Mouse (Mus musculus) adrenal gland, adult 8-10 months (tissue): ENCODE measurements around the gene Ccr1. TPM values are rescaled to one million over a fixed set of nuclear protein-coding genes. Genes with fewer than 3 reads are reported as not detected.
"Not testable (repeated sequence)": the region's sequence is repeated elsewhere in the genome, so short reads cannot be mapped to it uniquely, and the experiment has no call there.

Source experiments
- DNase-seq: peaks from one replicate; pipeline ENCODE4 v3.0.0; 2022
- total RNA-seq, 4 experiments: library from RNA; stranded (reverse); gene quantifications; 2 replicates each; pipeline ENCODE4 v1.2.4; 2022

Ccr1 gene
- total RNA-seq: 1 to 10 TPM; 1.2 to 3.0 (median 3.0) TPM

DNA sequence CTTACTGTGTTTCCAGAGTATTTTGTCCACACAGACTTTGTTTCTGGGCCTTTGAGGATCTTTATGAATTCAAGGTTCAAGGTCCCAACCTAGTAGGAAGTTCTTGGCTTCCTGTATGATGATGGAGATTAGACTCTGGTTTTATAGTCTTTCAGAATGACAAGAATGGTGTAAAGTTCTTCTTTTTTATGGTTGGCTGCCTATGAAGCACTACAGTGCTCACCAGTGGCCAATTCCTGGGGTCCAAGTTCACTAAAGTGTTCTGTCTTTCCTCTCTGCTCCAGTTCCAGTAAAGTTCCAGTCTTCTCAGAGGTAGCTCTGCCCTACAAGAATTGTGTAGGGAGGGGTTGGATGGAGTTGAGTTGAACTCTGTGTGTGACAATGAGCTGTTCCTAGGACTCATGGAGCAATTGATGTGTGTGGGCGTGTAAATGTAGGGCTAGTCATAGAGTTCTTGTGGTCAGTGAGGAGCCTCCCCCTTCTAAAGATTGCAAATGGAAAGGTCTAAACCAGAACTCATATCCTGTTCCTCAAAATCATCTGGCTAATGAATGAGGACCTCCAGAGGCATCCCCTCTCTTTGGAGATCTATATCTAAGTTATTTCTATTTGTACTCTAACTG is at the start of gene Ccr1:
Ccr1 (minus strand) TSS at position 403 of the 623 bp plus-strand sequence.
- DNase-seq: no peak

DNA sequence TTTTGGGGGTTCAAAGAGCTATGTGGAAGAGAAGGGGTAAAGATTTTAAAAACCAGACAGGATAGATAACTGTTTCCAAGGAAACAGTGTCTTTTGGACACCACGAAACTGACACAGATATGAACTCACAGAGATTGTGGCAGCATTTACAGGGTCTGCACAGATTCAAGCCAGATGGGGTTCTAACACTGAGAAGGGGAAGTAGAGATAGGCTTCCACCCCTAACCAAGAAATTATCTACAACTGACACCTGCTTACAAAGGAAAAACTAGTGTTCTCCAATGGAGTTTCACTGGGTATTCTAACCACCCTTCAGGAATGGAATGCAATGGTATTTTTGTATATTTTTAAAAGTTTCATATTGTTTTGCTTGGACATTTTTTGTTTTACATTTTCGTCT is 47.6 kb upstream of the Ccr1 start:
- DNase-seq: no peak

DNA sequence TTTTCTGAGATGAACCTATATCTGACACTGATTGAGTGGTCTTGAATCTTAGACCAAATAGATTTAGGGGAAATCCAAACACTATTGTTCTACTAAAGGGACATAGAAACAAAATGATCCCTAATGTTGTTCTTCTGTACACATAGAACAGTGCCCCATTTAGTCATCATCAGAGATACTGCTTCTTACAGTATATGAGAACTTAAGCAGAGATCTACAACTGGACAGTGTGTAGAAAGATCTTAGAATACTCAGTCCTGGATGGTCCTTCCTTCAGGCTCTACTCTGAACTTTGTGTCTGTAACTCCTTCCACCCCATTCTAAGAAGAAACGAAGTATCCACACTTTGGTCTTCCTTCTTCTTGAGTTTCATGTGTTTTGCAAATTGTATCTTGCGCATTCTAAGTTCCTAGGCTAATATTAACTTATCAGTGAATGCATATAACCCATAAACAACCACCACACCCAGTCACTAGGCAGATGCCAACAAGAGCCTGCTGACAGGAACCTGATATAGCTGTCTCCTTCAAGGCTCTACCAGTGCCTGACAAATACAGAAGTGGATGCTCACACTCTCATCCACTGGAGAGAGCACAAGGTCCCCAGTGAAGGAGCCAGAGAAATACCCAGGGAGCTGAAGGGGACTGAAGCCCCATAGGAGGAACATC is 46.6 kb upstream of the Ccr1 start:
- no peak for DNase-seq

DNA sequence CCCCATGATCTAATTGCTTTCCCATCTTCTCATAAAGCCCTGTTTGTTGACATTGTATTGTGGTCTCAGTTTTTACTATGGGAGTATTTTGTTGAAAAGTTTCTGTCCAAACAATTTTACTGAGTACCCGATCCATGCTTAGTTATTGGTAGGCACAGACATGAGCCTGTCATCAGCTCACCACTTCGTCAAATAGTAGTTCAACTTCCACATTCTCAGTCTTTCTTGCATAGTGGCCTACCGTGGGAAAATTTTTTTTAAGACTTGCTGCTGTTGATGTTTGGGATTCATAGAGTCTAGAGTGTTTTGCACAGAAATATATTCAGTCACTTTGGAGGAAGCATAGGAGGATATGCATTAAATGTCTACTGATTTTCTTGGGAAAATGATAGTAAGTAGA is 44.8 kb upstream of the Ccr1 start:
- no peak for DNase-seq

DNA sequence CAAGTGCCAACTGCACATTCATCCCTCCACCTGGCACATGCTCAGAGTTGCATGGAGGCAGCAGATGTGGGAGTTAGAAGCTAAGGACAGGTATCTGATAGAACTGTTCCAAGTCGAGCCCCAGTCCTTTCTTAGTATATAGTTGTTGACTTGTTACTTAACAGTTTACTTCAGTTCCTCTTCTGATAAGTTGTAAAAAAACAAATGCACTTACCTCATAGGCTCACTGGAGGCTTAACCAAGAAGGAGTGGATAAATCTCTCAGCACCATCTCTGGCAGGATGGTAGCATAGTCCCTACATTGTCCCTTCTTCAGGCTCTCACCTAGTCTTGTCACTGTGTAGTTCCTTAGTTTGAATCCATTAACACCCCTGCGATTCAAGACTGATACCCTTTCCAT is 44.2 kb upstream of the Ccr1 start:
- DNase-seq: no peak

DNA sequence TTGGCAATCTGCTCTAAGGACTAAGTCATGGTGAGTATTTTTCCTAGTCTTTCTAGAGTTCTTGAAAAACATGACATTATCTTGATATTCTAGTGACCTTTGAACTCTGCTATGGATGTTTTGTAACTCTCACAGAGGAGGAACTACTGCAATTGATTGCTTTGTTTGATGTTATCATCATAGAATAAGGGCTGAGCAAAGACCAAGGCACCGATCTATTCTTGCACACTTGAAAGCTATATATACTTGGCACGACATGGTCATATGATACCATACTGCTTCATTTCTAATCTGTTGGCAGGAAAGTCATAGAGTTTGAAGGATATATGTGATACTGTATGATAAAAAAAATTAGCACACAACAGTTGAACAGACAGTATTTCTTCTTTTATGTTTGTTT is 31.3 kb upstream of the Ccr1 start:
- no peak for DNase-seq

DNA sequence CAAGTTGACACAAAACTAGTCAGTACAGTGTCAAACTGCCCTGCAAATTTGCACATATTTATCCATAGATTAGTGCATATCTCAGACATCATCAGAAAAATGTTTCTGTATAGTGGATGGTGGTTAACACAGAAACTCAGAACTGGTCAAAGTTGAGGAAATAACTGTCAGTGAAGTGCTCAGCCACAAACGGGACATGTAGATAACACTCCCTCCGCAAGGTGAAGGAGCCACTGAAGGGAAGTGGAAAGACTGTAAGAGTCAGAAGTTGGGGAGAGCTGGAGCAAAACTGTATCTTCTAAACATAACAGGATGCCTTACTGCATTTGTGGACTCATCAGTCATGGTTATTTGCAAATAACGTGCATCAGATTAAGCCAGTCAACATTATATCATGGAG is 29.2 kb upstream of the Ccr1 start:
- DNase-seq: no peak

DNA sequence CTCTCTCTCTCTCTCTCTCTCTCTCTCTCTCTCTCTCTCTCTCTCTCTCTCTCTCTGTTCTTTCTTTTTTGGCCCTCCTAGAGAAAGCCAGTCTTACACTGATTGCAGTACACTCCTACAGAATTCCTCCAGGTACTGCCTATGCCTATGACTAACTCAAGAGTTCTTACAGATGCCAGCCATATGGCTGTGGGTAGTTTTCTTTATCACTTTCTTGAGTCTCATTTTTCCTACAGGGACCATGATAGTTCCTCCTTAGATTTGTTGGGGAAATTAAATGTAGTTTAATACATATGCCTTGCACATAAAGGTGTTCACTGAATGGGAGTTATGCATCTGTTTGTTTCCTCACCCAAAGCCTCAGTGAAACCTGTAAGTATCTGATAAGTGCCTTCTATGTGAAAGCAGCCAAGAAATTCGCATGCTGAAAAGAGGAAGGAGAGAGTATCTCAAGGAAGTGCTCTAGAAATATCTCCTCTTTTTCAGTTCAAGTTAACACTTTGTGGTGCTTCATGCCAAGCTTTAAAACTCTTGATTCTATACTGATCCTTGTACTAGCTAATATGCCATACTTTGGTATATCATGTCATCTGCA is 22.9 kb upstream of the Ccr1 start:
- no peak for DNase-seq

DNA sequence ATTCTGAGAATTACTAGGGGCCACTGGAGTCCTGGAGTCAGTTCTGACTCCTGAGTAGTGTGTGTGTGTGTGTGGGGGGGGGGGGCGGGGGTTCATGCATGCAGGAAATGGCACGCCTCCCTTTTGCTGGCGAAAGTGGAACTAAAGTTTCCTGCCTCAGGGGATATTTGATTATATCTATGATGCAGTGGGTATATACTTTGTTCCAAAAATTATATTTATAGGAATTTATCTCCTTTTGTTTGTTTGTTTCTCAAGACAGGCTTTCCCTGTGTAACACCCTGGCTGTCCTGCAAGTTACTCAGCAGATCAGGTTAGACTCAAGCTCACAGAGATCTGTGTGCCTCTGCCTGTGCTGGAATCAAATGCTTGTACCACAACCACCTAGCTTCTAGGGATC is 21.2 kb upstream of the Ccr1 start:
- no peak for DNase-seq

DNA sequence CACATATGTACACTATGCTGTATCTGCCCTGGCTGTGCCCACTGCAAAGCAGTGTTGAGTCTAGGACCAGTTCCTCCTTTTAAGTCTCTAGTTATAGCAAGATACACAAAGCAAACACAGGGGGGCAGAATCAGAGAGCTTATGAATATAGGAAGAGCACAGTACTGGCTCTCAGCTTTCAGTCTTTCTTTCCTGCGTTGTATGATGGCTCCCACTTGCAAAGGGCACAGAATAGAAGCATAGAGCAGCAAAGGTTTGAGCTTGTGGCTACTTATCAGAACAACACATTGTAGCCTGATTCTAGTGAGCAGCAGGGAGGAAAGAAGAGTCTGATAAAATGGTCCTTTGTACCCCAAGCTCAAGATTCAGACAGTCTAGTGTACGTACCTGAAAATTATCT is 17.7 kb upstream of the Ccr1 start:
- no peak for DNase-seq

DNA sequence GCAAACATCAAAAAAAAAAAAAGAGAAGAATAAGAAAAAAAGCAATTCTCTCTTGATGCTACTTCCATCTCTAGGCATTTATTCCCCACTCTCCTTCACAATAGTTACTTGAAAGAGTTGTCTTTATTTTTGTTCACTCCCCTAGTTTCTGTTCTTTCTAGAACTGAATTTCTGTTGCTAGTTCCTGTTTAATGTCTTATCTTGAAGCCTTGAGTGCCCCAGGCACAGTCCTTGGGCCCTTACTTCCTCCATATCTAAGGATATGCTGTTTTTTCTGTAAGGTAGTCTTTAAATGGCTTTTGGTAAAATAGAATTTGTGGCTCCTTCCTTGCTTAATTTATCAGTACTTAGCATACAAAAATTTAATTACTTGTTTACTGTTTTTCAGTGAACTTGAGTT is 16.5 kb upstream of the Ccr1 start:
- no peak for DNase-seq

DNA sequence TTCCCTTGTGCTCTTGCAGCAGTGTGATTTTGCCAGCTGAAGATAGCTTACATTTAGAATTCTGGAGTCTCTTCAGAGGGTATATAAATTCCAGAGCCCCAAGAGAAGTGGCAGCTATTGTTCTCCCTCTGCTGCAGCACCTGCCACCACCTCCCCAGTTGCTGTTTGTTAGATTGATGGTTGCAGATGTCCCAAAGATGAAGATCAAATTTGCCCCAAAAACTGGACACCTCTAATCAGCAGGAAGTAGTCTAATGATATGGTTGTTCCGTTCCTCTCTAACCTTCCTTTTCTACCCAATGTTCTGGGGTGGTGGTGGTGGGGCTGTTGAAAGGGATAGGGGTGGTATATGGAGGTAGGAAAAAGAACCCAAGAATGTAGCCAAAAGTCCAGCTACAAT is 14.2 kb upstream of the Ccr1 start:
- no peak for DNase-seq

DNA sequence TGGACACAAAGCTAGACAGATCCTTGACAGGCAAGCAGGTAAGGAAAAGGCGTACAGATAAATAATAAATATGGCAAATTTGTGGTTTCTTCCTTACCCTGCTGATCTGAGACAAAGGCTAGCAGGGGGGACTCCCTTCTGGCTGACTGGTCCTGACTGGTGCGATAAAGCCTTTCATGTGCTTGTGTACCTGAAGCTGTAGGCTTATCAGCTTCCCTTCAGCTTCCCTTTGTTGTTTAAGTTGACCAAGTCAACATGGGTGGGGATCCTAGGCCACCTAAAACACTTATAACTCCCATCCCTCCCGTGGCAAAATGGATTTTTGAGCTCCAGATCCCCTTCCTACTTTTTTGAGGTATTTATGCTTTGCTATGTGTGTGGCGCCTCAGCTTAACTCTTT is 13.4 kb upstream of the Ccr1 start:
- no peak for DNase-seq

DNA sequence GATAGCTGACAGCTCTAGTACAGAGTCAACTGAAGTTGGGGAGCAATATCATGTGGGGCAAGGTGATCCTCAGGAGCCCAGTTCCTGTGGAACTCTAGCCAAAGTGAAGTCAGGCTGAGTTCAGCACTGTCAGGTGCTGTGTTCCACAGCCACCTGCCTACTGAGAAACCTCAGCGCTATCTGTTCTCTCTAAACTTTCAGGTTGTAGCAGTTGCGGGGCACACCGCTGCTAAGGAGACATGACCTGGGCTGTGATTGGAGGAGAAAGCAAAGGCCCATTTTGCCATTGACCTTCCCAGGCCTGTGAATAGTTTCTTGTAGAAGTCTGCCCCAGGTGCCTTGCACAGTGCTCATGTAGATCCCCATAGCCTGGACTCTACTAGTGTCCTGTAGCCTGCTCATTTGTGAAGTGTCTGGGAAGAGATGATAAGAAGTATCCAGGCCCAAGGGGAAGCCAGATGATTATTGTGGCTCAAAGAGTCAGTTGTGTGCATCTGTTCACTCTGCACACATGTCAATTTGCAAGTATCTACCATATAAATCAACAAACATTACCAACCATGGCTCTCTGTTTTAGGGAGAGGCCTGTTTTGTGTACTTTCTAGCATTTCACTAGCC is 12.5 kb upstream of the Ccr1 start:
- DNase-seq: not testable (repeated sequence)

DNA sequence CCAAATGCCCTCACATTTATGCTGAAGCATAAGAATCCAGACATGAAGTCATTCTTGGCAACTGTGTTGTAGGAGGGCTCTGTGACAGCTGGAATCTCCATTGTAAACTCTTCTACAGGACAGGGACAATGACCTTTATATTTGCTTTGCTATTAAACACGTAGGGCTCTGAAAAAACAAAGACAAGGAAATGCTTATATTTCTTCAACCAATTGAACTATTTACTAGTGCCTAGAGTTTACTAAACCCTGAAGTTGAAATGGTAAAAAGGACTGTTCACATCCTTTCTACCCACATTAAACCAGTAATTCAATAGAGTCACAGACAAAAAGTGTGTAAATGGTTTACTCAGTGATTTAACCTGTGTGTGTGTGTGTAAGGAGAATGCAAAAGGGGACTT is 9.8 kb upstream of the Ccr1 start, which contains the start of gene Ccr1l1:
Ccr1l1 (minus strand) TSS at position 101 of the 400 bp plus-strand sequence.
- no peak for DNase-seq

DNA sequence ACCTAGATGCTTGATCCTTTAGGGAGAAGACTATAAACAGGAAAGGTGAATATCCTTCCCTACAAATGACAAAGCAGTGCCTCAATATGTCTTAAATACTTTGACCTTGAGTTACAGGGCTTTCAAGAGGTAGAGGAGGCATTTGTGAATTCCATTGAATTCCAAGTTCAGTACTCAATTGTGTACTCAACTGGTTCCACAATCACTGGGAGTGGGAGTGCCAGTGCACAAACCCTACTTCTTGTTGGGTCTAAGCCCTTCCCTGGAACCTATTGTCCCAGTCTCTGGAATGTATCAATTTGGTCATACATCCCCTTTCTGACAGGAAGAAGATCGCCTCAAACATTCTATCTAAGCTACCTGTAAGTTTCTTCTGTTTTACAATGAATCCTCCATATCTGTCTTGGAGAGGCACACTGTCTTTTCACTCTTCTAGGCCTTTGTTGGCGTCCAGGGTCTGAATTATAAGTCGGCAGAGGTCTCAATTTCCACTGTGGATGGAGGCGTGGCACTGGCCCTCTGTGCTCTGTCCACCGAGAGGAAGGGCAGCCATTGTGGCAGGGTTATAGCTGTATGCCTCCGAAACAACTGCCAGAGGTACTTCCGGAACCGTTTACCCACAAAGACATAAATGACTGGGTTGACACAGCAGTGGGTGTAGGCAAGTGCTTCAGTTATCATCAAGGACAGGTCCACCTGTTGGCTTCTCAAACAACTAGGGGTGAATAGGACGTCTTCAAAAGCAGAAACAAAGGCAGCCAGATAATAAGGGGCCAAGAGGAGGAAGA is 8.6 kb upstream of the Ccr1 start:
- DNase-seq: no peak

DNA sequence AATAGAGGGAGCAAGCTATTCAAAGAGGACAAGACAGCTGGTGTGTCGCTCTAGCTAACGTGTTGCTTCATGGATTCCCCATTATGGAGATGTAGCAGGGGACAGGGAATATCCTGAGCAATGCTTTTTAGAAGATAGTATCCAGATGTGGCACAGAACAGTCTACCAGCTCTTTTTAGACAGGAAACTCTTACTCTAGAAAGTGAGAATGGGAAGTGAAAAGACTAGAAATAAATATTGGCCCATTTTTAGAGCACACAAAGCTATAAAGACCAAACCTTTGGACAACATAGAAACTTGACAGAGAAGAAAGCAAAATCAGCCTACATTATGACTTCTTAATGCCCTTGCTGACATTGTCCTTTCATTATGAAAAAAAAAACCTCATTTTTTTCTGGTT is 7.1 kb upstream of the Ccr1 start:
- no peak for DNase-seq

DNA sequence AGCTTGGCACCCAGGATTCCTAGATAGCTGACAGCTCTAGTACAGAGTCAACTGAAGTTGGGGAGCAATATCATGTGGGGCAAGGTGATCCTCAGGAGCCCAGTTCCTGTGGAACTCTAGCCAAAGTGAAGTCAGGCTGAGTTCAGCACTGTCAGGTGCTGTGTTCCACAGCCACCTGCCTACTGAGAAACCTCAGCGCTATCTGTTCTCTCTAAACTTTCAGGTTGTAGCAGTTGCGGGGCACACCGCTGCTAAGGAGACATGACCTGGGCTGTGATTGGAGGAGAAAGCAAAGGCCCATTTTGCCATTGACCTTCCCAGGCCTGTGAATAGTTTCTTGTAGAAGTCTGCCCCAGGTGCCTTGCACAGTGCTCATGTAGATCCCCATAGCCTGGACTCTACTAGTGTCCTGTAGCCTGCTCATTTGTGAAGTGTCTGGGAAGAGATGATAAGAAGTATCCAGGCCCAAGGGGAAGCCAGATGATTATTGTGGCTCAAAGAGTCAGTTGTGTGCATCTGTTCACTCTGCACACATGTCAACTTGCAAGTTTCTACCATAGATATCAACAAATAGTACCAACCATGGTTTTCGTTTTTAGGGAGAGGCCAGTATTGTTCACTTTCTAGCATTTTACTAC is 1.5 kb downstream of the Ccr1 start:
- DNase-seq: not testable (repeated sequence)

DNA sequence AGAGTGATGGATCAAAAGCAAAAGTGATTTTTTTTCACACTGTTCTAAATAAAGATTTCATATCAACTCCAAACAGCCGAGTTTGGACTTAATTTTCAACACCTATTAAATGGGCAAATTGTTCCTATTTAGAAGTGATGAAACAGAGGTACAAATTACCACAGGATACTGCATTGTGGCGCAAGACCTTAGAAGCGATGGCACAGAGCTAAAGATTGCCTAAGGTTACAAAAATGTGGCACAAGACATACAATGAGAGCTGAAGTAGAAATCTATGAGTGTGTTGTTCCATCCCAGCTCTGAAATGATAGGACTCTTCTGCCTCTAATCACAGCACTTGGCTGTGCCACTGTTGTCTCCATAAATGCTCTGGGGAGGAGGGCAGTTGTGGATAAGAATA is 3.7 kb downstream of the Ccr1 start:
- no peak for DNase-seq

DNA sequence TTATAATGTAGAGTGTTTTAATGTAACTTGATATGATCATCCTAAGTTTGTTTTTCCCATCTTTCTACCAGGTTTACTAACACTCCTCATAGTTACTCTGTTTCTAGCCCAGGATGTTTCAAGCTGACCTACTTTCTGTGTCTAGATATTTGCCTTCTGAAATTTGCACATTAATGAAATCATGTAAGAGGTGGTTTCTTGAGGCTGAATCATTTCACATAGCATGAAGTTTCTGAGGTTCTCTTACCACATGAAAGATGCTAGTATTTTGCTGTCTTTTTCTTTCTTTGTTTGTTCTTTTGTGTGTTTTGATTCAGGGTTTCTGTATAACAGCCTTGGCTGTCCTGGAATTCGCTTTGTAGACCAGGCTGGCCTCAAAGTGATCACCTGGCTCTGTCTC is 8.3 kb downstream of the Ccr1 start:
- no peak for DNase-seq

DNA sequence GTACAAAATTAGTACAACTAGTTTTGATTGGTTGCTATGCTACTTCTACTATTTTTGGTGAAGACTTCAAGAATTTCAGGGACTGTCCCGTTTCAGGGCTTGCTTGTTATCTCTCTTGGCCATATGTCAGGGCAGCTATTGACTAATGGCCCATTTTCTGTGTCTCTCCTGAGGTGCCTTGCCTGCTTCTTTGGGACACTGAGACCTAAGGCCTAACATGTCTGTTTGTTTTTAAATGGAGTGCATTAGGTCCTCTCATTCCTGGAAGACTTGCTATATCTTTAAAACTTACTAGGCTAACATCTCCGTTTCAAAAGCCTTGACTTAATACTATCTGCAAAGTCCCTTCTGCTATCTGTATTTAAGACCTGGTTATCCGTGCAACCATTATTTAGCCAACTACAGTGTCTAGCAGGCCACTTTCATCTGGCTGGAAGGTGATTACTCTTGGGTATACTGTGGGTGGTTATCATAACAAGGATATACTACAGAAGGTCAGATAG is 10.5 kb downstream of the Ccr1 start:
- no peak for DNase-seq

DNA sequence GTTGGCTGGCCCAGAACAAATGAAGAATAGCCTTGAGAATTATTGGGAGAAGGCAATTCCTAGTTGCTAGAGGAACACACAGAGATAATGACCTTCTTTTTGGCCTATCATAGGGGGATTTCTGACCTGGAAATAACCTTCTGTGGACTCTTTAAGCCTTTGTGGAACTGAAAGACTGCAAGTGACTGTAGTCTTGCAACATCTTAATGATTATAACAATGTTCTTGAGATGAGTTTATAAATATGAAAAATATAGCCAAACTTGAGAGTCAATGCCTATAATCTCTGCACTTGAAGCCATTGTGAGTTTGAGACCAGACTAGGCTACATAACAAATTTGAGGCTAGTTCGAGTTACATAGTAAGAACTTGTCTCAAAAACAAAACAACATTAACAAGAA is 11.6 kb downstream of the Ccr1 start:
- DNase-seq: no peak
